Mouse (Mus musculus): ENCODE results near the gene Procr.

DNA sequence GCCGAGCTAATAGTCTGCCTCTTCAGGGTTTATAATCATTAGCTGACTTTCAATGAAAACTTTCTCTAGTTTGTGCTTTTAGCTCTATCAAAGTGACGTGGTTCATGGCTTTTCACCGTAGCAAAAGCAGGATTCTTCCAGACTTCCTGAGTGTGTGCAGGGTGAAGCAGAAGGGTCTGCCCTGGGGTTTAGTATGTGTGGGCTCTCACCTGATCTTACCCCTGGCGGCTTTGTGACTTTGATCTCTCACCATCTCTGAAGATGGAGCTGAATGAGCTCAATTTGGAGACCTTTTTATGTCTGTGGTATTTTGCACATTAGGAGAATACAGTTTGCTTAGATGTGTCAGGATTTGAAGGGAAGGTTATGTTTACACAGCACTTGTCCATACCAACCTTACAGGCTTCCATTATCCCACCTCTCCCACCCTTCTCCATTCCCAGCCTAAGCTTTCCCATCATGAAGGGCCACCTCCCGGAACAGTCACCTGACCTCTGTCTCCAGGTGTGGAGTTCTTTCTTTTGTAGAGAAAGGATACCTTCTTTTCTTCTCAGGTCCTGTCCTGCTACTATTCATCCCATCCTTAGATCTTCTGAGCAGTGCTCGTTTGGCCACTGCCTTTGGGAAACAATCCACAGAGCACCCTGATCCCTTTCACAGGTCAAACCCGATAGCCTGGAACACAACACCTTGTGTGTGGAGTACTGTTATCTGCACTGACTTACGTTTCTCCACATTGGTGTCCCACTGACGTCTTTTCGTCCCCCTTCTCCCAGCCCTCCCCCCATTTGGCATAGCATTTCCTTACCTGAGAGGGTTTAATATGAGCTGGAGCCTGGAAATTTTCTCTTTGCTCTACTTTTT, 26.1 kb downstream of the Procr start:
- TF ChIP-seq ZNF384 (IDR thresholded peaks at IDR 0.05; ENCODE audit: low read depth, low read length) (no peak), ZC3H11A (IDR thresholded peaks at IDR 0.05; ENCODE audit: borderline replicate concordance, low read depth, low read length) (no peak), CHD2 (IDR thresholded peaks at IDR 0.05; ENCODE audit: low read depth, low read length) (no peak), MAFK (IDR thresholded peaks at IDR 0.05; ENCODE audit: insufficient read depth, low read depth, low read length) (no peak), HCFC1 (IDR thresholded peaks at IDR 0.05; ENCODE audit: borderline replicate concordance, insufficient read depth, low read length) (no peak)
